Mouse (Mus musculus): ENCODE data around the gene Otud3. TPM values are rescaled to one million over a fixed set of nuclear protein-coding genes. Genes with fewer than 3 reads are reported as not detected.
"Not testable (repeated sequence)": the region's sequence is repeated elsewhere in the genome, so short reads cannot be mapped to it uniquely, and the experiment has no call there.

The Otud3 gene
- polyA plus RNA-seq, 2 experiments: 0.94 to 1.5 TPM

DNA sequence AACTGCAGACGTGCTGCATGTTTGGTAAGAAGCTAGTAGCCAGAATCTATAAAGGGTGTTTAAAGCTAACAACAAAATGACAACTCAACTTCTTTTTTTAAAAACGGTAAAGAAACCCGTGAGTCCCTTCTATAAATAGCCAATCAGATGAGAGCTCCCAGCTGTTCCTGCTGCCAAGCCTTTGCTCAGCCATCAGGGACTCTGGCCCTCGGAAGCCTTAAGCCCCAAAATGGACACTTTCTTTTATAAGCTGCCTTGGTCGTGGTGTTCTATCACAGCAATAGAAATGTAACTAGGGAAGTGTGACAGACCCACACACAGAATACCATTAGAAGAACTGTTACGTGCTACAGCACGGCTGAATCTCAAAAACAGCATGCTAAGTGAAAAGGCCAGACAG lies 14.4 kb downstream of the Otud3 start:
- H3K27ac ChIP-seq: no peak overlapping the region
- DNase-seq (ENCODE audit: low read depth in 3 of 3, low spot score in 3 of 3): no peak
- TF ChIP-seq CTCF (IDR thresholded peaks at IDR 0.05; ENCODE audit: low read depth): no peak
- no peak for TF ChIP-seq EP300 (IDR thresholded peaks at IDR 0.05; ENCODE audit: low read depth)
- no peak overlapping the region for H3K4me3 ChIP-seq (ENCODE audit: insufficient read depth in 1 of 2, low read depth in 2 of 2, low read length in 2 of 2)
- no peak overlapping the region for H3K4me2 ChIP-seq (ENCODE audit: low read depth)
- H3K9ac ChIP-seq (replicated peaks): no peak overlapping the region
- H3K36me3 ChIP-seq (replicated peaks; ENCODE audit: control insufficient read depth, insufficient read depth, low read depth): no peaks in the 10 kb centered on the region
- H3K27me3 ChIP-seq (ENCODE audit: control insufficient read depth, insufficient read depth, low read length): no peaks in the 10 kb centered on the region
- no peaks in the 10 kb centered on the region for H3K9me3 ChIP-seq (ENCODE audit: control insufficient read depth, low read length)
- 74% methylated on average over 7 of the region's 7 CpGs for WGBS (ENCODE audit: insufficient replicate concordance)
- ATAC-seq (ENCODE audit: insufficient read depth): no peak
- H3K4me1 ChIP-seq (replicated peaks; ENCODE audit: control insufficient read depth in 2 of 2, insufficient read depth in 2 of 2, low read length in 1 of 2): no peaks in the 10 kb centered on the region

DNA sequence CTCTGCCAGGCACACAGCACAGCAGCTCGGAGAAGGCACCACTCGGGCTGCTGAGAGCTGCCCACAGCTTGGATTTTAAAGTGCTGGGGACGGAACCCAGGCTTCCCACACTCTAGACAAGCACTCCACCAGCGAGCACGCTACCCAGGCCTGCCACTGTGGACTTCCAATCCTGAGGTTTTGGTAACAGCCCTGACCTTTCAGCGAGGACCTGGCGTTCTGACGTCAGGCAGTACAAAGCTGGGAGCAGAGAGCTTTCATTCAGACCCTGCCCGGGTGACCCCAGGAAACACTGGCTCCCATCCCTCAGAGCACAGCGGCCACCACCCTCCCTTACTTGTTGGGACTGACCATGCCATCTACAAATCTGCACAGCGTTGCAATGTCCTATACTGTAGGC lies 20.0 kb downstream of the Otud3 start:
- H3K4me3 ChIP-seq (ENCODE audit: insufficient read depth in 1 of 2, low read depth in 2 of 2, low read length in 2 of 2); ATAC-seq (ENCODE audit: insufficient read depth); H3K9me3 ChIP-seq (ENCODE audit: control insufficient read depth, low read length); H3K4me1 ChIP-seq (replicated peaks; ENCODE audit: control insufficient read depth in 2 of 2, insufficient read depth in 2 of 2, low read length in 1 of 2); H3K36me3 ChIP-seq (replicated peaks; ENCODE audit: control insufficient read depth, insufficient read depth, low read depth); H3K27ac ChIP-seq; DNase-seq (ENCODE audit: low read depth in 3 of 3, low spot score in 3 of 3); H3K4me2 ChIP-seq (ENCODE audit: low read depth); H3K9ac ChIP-seq (replicated peaks); H3K27me3 ChIP-seq (ENCODE audit: control insufficient read depth, insufficient read depth, low read length): not testable (repeated sequence)
- WGBS (ENCODE audit: insufficient replicate concordance): 70% methylated on average over 11 of the region's 11 CpGs

DNA sequence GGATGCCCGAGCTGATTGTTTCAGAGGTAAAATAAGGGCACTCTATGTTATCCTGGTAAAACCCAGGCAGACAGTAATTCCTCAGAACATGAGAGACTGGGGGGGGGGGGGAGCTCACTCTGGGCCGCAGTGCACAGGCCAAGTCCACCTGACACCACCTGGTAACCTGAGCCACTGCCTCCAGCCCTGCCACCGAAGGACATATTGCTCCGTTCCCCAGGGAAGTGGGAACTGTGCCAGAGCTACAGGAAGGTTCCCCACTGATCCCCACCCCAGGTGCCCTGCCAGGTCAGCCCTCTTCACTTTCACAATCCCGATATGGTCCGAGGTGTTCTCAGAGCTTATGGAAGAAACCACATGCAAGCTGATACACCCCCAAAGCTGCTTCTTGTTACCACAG lies 21.1 kb downstream of the Otud3 start:
- no peak for ATAC-seq (ENCODE audit: insufficient read depth)
- H3K4me2 ChIP-seq (ENCODE audit: low read depth): no peak overlapping the region

DNA sequence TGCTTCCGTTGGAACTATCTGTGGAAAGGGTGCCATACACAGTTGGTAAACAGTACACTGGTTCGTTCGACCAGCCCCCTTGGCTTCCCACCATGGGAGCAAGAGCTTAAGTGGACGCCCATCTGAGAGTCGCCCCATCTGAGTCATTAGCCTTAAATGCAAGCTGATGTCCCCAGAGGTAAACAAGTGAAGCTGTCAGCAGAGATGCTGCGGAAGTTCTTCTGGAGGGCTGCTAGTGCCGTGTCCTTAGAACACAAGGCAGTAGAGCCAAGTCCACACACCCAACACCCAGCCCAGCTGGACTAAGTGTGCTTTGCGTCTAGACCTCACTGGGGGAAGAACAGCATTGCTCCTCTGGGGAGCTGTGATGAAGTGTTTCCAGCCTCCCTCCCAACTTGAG lies 24.1 kb downstream of the Otud3 start:
- no peak overlapping the region for H3K27ac ChIP-seq
- ATAC-seq (ENCODE audit: insufficient read depth) (no peak), DNase-seq (ENCODE audit: low read depth in 3 of 3, low spot score in 3 of 3) (no peak)
- H3K27me3 ChIP-seq (ENCODE audit: control insufficient read depth, insufficient read depth, low read length): no peaks in the 10 kb centered on the region
- H3K9ac ChIP-seq (replicated peaks): no peak overlapping the region
- no peak overlapping the region for H3K4me2 ChIP-seq (ENCODE audit: low read depth)
- no peak overlapping the region for H3K4me3 ChIP-seq (ENCODE audit: insufficient read depth in 1 of 2, low read depth in 2 of 2, low read length in 2 of 2)
- no peaks in the 10 kb centered on the region for H3K4me1 ChIP-seq (replicated peaks; ENCODE audit: control insufficient read depth in 2 of 2, insufficient read depth in 2 of 2, low read length in 1 of 2)
- H3K9me3 ChIP-seq (ENCODE audit: control insufficient read depth, low read length): no peaks in the 10 kb centered on the region
- H3K36me3 ChIP-seq (replicated peaks; ENCODE audit: control insufficient read depth, insufficient read depth, low read depth): no peaks in the 10 kb centered on the region
- WGBS (ENCODE audit: insufficient replicate concordance): 60% methylated on average over 8 of the region's 8 CpGs
- TF ChIP-seq CTCF (IDR thresholded peaks at IDR 0.05; ENCODE audit: low read depth): no peak
- no peak for TF ChIP-seq EP300 (IDR thresholded peaks at IDR 0.05; ENCODE audit: low read depth)

More for the DNA sequence above, 21.1 kb downstream of the Otud3 start:
- H3K36me3 ChIP-seq (replicated peaks; ENCODE audit: control insufficient read depth, insufficient read depth, low read depth): no peaks in the 10 kb centered on the region
- DNase-seq (ENCODE audit: low read depth in 3 of 3, low spot score in 3 of 3): no peak
- no peaks in the 10 kb centered on the region for H3K9me3 ChIP-seq (ENCODE audit: control insufficient read depth, low read length)
- 75% methylated on average over 6 of the region's 6 CpGs for WGBS (ENCODE audit: insufficient replicate concordance)
- no peak overlapping the region for H3K27ac ChIP-seq
- H3K9ac ChIP-seq (replicated peaks): no peak overlapping the region
- no peaks in the 10 kb centered on the region for H3K4me1 ChIP-seq (replicated peaks; ENCODE audit: control insufficient read depth in 2 of 2, insufficient read depth in 2 of 2, low read length in 1 of 2)
- no peak overlapping the region for H3K4me3 ChIP-seq (ENCODE audit: insufficient read depth in 1 of 2, low read depth in 2 of 2, low read length in 2 of 2)
- no peaks in the 10 kb centered on the region for H3K27me3 ChIP-seq (ENCODE audit: control insufficient read depth, insufficient read depth, low read length)
- TF ChIP-seq CTCF (IDR thresholded peaks at IDR 0.05; ENCODE audit: low read depth) (no peak), EP300 (IDR thresholded peaks at IDR 0.05; ENCODE audit: low read depth) (no peak)

DNA sequence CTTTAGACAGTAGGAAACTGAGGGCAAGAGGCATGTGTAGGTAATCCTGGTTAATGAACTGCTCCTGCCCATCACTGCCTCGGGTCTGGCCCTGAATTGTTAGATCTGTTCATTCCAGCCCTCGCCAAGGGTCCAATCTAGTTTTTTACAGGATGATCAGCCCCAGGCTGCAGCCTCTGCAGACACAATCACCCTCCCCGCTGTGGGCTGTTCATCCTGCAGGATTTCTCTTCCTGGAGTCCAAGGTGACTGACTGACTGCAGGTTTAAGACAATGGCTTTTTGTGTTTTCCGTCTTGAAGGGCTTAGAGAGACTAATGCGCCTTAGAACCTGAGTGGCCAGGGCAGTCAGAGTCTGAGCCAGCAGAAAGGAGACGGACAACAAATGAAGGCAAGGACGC lies 24.6 kb downstream of the Otud3 start:
- Histone ChIP-seq H3K4me2 (ENCODE audit: low read depth) (no peak overlapping the region), H3K4me3 (ENCODE audit: insufficient read depth in 1 of 2, low read depth in 2 of 2, low read length in 2 of 2) (no peak overlapping the region), H3K36me3 (replicated peaks; ENCODE audit: control insufficient read depth, insufficient read depth, low read depth) (no peaks in the 10 kb centered on the region), H3K9me3 (ENCODE audit: control insufficient read depth, low read length) (no peaks in the 10 kb centered on the region), H3K9ac (replicated peaks) (no peak overlapping the region), H3K4me1 (replicated peaks; ENCODE audit: control insufficient read depth in 2 of 2, insufficient read depth in 2 of 2, low read length in 1 of 2) (no peaks in the 10 kb centered on the region), H3K27ac (no peak overlapping the region), H3K27me3 (ENCODE audit: control insufficient read depth, insufficient read depth, low read length) (no peaks in the 10 kb centered on the region)
- no peak for TF ChIP-seq EP300 (IDR thresholded peaks at IDR 0.05; ENCODE audit: low read depth)
- no peak for TF ChIP-seq CTCF (IDR thresholded peaks at IDR 0.05; ENCODE audit: low read depth)
- DNase-seq (ENCODE audit: low read depth in 3 of 3, low spot score in 3 of 3) (no peak), ATAC-seq (ENCODE audit: insufficient read depth) (no peak)
- whole genome bisulfite sequencing (ENCODE audit: insufficient replicate concordance): 55% methylated on average over 7 of the region's 7 CpGs

Measured in liver, embryonic 14.5 days (tissue).